Comparison of ENCODE assay signal across 13 mouse cellular contexts in the genomic region with DNA sequence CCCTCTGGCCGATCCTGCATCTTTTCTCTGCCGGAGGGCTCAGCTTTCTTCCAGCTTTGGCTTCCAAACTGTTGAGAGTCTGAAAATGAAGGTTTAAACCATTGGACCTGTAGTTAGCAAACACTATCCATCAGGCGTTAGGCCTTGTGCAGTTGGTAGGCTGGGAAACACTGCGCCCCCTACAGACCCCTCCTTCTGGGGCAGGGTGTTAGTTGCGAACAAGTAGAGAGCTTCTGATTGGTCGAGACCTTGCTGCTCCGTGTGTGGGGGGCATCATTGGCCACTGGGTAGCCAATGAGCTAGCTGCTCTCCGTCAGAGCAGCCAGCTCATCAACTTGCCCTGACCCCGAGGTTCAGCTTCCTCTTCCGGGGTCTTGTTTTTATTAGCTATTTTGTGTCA. TPM values are rescaled to one million over a fixed set of nuclear protein-coding genes. Genes with fewer than 3 reads are reported as not detected.
DNase-seq lines count a peak whose midpoint lies in the region; ATAC-seq lines count a peak whose summit lies in the region.
"Had no signal": no experiment of that assay in that cellular context is flagged by ENCODE, and none has a peak within 500 bp of the region (broad histone marks: within the 10 kb centered on the region; RNA-seq: fewer than 3 reads in every experiment).

No protein-coding gene starts in this region.

- no peak overlapping the region for H3K27ac ChIP-seq in liver, embryonic 12.5 days
- H3K27ac ChIP-seq in limb, embryonic 11.5 days (replicated peaks; ENCODE audit: low read depth, low read length): peak overlapping the region; percentile 75; the same call in 1 of the 2 replicates
- H3K27ac ChIP-seq: midbrain, embryonic 15.5 days; stomach, embryonic 15.5 days had no signal

- 0 out of 2 replicates have a peak, but pooled peaks cover 4% of the 10 kb centered on the region for H3K27me3 ChIP-seq in liver, embryonic 12.5 days (replicated peaks)
- H3K27me3 ChIP-seq in limb, embryonic 11.5 days (ENCODE audit: control insufficient read depth, insufficient read depth, low read length): no peaks in the 10 kb centered on the region
- H3K27me3 ChIP-seq: stomach, embryonic 15.5 days had no signal

- H3K4me1 ChIP-seq in liver, embryonic 12.5 days: peaks cover 31% of the 10 kb centered on the region
- peaks cover 40% of the 10 kb centered on the region for H3K4me1 ChIP-seq in limb, embryonic 11.5 days (ENCODE audit: control insufficient read depth, insufficient read depth, low read length)
- H3K4me1 ChIP-seq: midbrain, embryonic 15.5 days had no signal

- DNase-seq in liver (peak; percentile 20), MEL-GATA-1-ER (ENCODE audit: extremely low read depth, low read depth) (peak; percentile 79)
- peak; percentile 53 for DNase-seq in kidney, adult 11 months
- peak; percentile 83 for DNase-seq in limb, embryonic 11.5 days (ENCODE audit: low spot score)
- DNase-seq in spleen, adult 18-20 months: no peak
- DNase-seq in cerebellum, adult 11 months: no peak
- DNase-seq in lung, postnatal 14 days: no peak
- DNase-seq: gastrocnemius, postnatal 10 days; heart, postnatal 14 days had no signal

- no peak overlapping the region for H3K4me2 ChIP-seq in liver, embryonic 12.5 days
- H3K4me2 ChIP-seq in limb, embryonic 11.5 days (ENCODE audit: low read depth, severe bottlenecking): 0 out of 2 replicates have a peak overlapping the region, but pooled peaks have one; percentile 30
- H3K4me2 ChIP-seq: liver, embryonic 11.5 days; midbrain, embryonic 15.5 days had no signal

- no peak for ATAC-seq in liver, embryonic 12.5 days
- ATAC-seq in limb, embryonic 11.5 days (ENCODE audit: insufficient number of reproducible peaks, low FRiP score, low TSS enrichment, low read depth): peak; percentile 33; the same call in 1 of the 2 replicates
- ATAC-seq: midbrain, embryonic 15.5 days had no signal

- no peak overlapping the region for H3K4me3 ChIP-seq in liver, embryonic 12.5 days
- no peak overlapping the region for H3K4me3 ChIP-seq in limb, embryonic 11.5 days (ENCODE audit: low read depth, low read length)
- H3K4me3 ChIP-seq: midbrain, embryonic 15.5 days; stomach, embryonic 15.5 days had no signal

- no peak overlapping the region for H3K9ac ChIP-seq in liver, embryonic 12.5 days
- no peak overlapping the region for H3K9ac ChIP-seq in limb, embryonic 11.5 days (ENCODE audit: low read length)
- H3K9ac ChIP-seq: midbrain, embryonic 15.5 days; stomach, embryonic 15.5 days had no signal

- no peaks in the 10 kb centered on the region for H3K36me3 ChIP-seq in liver, embryonic 12.5 days
- H3K36me3 ChIP-seq in limb, embryonic 11.5 days (ENCODE audit: control insufficient read depth, insufficient read depth, low read length): no peaks in the 10 kb centered on the region
- H3K36me3 ChIP-seq: midbrain, embryonic 15.5 days; stomach, embryonic 15.5 days had no signal

- no peaks in the 10 kb centered on the region for H3K9me3 ChIP-seq in liver, embryonic 12.5 days (replicated peaks)
- no peaks in the 10 kb centered on the region for H3K9me3 ChIP-seq in limb, embryonic 11.5 days (ENCODE audit: control insufficient read depth, low read length)
- H3K9me3 ChIP-seq: midbrain, embryonic 15.5 days; stomach, embryonic 15.5 days had no signal

- WGBS in liver, embryonic 12.5 days (ENCODE audit: insufficient replicate concordance): 54% methylated on average over 10 of the region's 10 CpGs
- WGBS in limb, embryonic 11.5 days: 44% methylated on average over 10 of the region's 10 CpGs

RNA-seq across cellular contexts. Expression of a gene that starts 46.4 kb away (rescaled TPM):
- 0.35 and 0.41 TPM in 2 replicates for polyA plus RNA-seq in liver, embryonic 12.5 days (2016; fragmentation: Nextera tagmentation; extraction: Ambion mirVana)
- polyA plus RNA-seq in limb, embryonic 11.5 days (2014; fragmentation: Nextera tagmentation; extraction: Ambion mirVana): 0.07 TPM in 1 of 2 replicates, not detected in the other

RNA-seq across cellular contexts. Expression of a gene that starts 58.2 kb away (rescaled TPM):
- polyA plus RNA-seq in liver, embryonic 12.5 days (2016; fragmentation: Nextera tagmentation; extraction: Ambion mirVana): 0.94 and 1.2 TPM in 2 replicates
- polyA plus RNA-seq in limb, embryonic 11.5 days (2014; fragmentation: Nextera tagmentation; extraction: Ambion mirVana): 3.2 and 4.2 TPM in 2 replicates

Comparison
In these comparisons a context has a peak if more than half of its experiments do, and no peak if none do; other contexts are left out.
1. DNase-seq: peak in liver (single experiment), MEL-GATA-1-ER (single experiment), kidney, adult 11 months (single experiment) and limb, embryonic 11.5 days (single experiment); none in spleen, adult 18-20 months (0 of 2), cerebellum, adult 11 months (single experiment) and lung, postnatal 14 days (single experiment).